Mouse (Mus musculus) inflammation-experienced regulatory T-cells (primary cell): ENCODE measurements around the gene Vwa5a. TPM values are rescaled to one million over a fixed set of nuclear protein-coding genes. Genes with fewer than 3 reads are reported as not detected.

Experiments used
- polyA plus RNA-seq, 2 experiments: library from polyadenylated mRNA; unstranded; fragments of 100-300 nt; shearing (Covaris generic); gene quantifications; one replicate each; pipeline ENCODE4 v1.2.1; 2017

Vwa5a gene
- polyA plus RNA-seq, result 10 to 100 TPM; 36.6 to 44.6 TPM

GRCm38 (mm10) chr9:38718102-38718501 is at the start of gene Vwa5a:
Gene Vwa5a, plus strand, starts transcription at chr9:38718268.

GRCm38 (mm10) chr9:38674501-38674900 is 43.6 kb upstream of the Vwa5a start, which contains the start of gene Olfr918:
Gene Olfr918, minus strand, starts transcription at chr9:38674601.

GRCm38 (mm10) chr9:38751999-38752398 is 33.9 kb downstream of the Vwa5a start, which contains the start of gene Olfr920:
Gene Olfr920, plus strand, starts transcription at chr9:38752299.

GRCm38 (mm10) chr9:38772768-38773167 is 54.7 kb downstream of the Vwa5a start, which contains the start of gene Olfr921:
Gene Olfr921, plus strand, starts transcription at chr9:38773068.

Other genes with a start within 250 kb of the Vwa5a start
- under 1 TPM; 0.29 to 0.84 TPM for gene Olfr905, start 247.2 kb upstream of the Vwa5a start, polyA plus RNA-seq
- gene Olfr906, start 231.2 kb upstream of the Vwa5a start, polyA plus RNA-seq, result not detected
- gene Olfr907, start 222.5 kb upstream of the Vwa5a start, polyA plus RNA-seq, result not detected
- 1 to 10 TPM in 1 of 2 experiments, under 1 TPM in 1; 0.11 to 3.0 TPM for gene Olfr911-ps1, start 196.7 kb upstream of the Vwa5a start, polyA plus RNA-seq
- gene Olfr910, start 180.4 kb upstream of the Vwa5a start, polyA plus RNA-seq, result not detected
- under 1 TPM; 0.11 to 0.61 TPM for gene Olfr912, start 138.1 kb upstream of the Vwa5a start, polyA plus RNA-seq
- not detected for gene Olfr913, start 125.5 kb upstream of the Vwa5a start, polyA plus RNA-seq
- under 1 TPM in 1 of 2 experiments, not detected in 1; 0.11 TPM for gene Olfr914, start 113.2 kb upstream of the Vwa5a start, polyA plus RNA-seq
- under 1 TPM; 0.30 to 0.87 TPM for gene Olfr916, start 58.4 kb upstream of the Vwa5a start, polyA plus RNA-seq
- gene Olfr917, start 52.4 kb upstream of the Vwa5a start, polyA plus RNA-seq, result not detected
- gene Olfr918, start 43.7 kb upstream of the Vwa5a start, polyA plus RNA-seq, result under 1 TPM in 1 of 2 experiments, not detected in 1; 0.04 TPM
- not detected for gene Olfr919, start 14.6 kb upstream of the Vwa5a start, polyA plus RNA-seq
- 1 to 10 TPM in 1 of 2 experiments, under 1 TPM in 1; 0.17 to 1.5 TPM for gene Olfr920, start 34.0 kb downstream of the Vwa5a start, polyA plus RNA-seq
- gene Olfr921, start 54.8 kb downstream of the Vwa5a start, polyA plus RNA-seq, result under 1 TPM in 1 of 2 experiments, not detected in 1; 0.09 TPM
- gene Olfr922, start 96.3 kb downstream of the Vwa5a start, polyA plus RNA-seq, result not detected
- 1 to 10 TPM in 1 of 2 experiments, not detected in 1; 1.5 TPM for gene Olfr923, start 108.3 kb downstream of the Vwa5a start, polyA plus RNA-seq
- not detected for gene Olfr924, start 126.2 kb downstream of the Vwa5a start, polyA plus RNA-seq
- under 1 TPM in 1 of 2 experiments, not detected in 1; 0.31 TPM for gene Olfr26, start 136.8 kb downstream of the Vwa5a start, polyA plus RNA-seq
- gene Olfr926, start 158.9 kb downstream of the Vwa5a start, polyA plus RNA-seq, result not detected
- gene Olfr930, start 211.5 kb downstream of the Vwa5a start, polyA plus RNA-seq, result not detected